Mouse (Mus musculus): ENCODE measurements at regions not wholly inside any gene's neighbourhood (a gene's known extent, or its start where the extent isn't known, plus 50 kb on each side); places are given as distances from the start of the nearest gene placed in this dataset.
A peak's percentile ranks its signal among the peaks of the same experiment; 100 is the strongest.

DNA sequence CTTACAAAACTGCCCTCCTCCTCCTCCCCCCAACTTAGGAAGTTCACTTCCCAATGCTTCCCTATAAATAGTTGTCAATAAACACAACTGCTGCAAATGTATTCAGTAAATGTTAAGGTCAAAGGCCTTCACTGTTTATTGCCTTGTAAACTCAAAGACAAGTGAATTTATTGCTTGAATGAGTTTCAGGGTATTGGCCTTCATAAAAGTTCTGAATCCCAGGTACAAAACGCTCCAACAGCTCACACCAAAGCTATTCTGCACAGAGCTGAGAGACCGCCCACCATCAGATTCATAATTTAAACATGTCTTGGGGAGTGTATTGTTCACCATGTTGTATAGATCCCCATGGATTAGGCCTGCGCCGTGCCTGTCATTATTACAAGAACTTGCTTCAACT lies 53.9 kb upstream of the Cdkn3 start:
- Histone ChIP-seq H3K4me2 (ENCODE audit: low read depth, low read length) (no peak overlapping the region), H3K9ac (ENCODE audit: low read length) (no peak overlapping the region), H3K27me3 (ENCODE audit: control insufficient read depth, insufficient read depth, low read length) (no peaks in the 10 kb centered on the region), H3K27ac (ENCODE audit: low read length) (no peak overlapping the region), H3K4me1 (ENCODE audit: control insufficient read depth, insufficient read depth, low read length) (peaks cover 4% of the 10 kb centered on the region; the same call in 1 of the 2 replicates), H3K36me3 (ENCODE audit: control insufficient read depth, insufficient read depth) (no peaks in the 10 kb centered on the region), H3K9me3 (replicated peaks; ENCODE audit: control insufficient read depth, low read length) (no peaks in the 10 kb centered on the region), H3K4me3 (ENCODE audit: low read length) (no peak overlapping the region)
- no peak for ATAC-seq (replicated peaks; ENCODE audit: extremely low read depth, insufficient read depth, low FRiP score)
- WGBS: 89% methylated on average over 4 of the region's 4 CpGs

GRCm38 (mm10) chr14:46704316-46704751 lies 56.0 kb upstream of the Cdkn3 start:
- H3K4me2 ChIP-seq (ENCODE audit: low read depth, low read length): peak overlapping the region; percentile 54
- no peaks in the 10 kb centered on the region for H3K9me3 ChIP-seq (replicated peaks; ENCODE audit: control insufficient read depth, low read length)
- WGBS: 27% methylated on average over 9 of the region's 9 CpGs
- peaks cover 4% of the 10 kb centered on the region; the same call in 1 of the 2 replicates for H3K4me1 ChIP-seq (ENCODE audit: control insufficient read depth, insufficient read depth, low read length)
- H3K4me3 ChIP-seq (ENCODE audit: low read length): peak overlapping the region; percentile 31
- no peak for ATAC-seq (replicated peaks; ENCODE audit: extremely low read depth, insufficient read depth, low FRiP score)
- H3K36me3 ChIP-seq (ENCODE audit: control insufficient read depth, insufficient read depth): no peaks in the 10 kb centered on the region
- no peak overlapping the region for H3K27ac ChIP-seq (ENCODE audit: low read length)
- H3K27me3 ChIP-seq (ENCODE audit: control insufficient read depth, insufficient read depth, low read length): no peaks in the 10 kb centered on the region
- peak overlapping the region; percentile 23; the same call in 1 of the 2 replicates for H3K9ac ChIP-seq (ENCODE audit: low read length)

GRCm38 (mm10) chr14:46702669-46703435 lies 57.5 kb upstream of the Cdkn3 start:
- H3K4me1 ChIP-seq (ENCODE audit: control insufficient read depth, insufficient read depth, low read length): peaks cover 4% of the 10 kb centered on the region; the same call in 1 of the 2 replicates
- no peak overlapping the region for H3K9ac ChIP-seq (ENCODE audit: low read length)
- H3K4me2 ChIP-seq (ENCODE audit: low read depth, low read length): no peak overlapping the region
- no peaks in the 10 kb centered on the region for H3K27me3 ChIP-seq (ENCODE audit: control insufficient read depth, insufficient read depth, low read length)
- ATAC-seq (replicated peaks; ENCODE audit: extremely low read depth, insufficient read depth, low FRiP score): no peak
- no peaks in the 10 kb centered on the region for H3K36me3 ChIP-seq (ENCODE audit: control insufficient read depth, insufficient read depth)
- H3K27ac ChIP-seq (ENCODE audit: low read length): no peak overlapping the region
- 34% methylated on average over 17 of the region's 17 CpGs for WGBS
- no peak overlapping the region for H3K4me3 ChIP-seq (ENCODE audit: low read length)
- no peaks in the 10 kb centered on the region for H3K9me3 ChIP-seq (replicated peaks; ENCODE audit: control insufficient read depth, low read length)

DNA sequence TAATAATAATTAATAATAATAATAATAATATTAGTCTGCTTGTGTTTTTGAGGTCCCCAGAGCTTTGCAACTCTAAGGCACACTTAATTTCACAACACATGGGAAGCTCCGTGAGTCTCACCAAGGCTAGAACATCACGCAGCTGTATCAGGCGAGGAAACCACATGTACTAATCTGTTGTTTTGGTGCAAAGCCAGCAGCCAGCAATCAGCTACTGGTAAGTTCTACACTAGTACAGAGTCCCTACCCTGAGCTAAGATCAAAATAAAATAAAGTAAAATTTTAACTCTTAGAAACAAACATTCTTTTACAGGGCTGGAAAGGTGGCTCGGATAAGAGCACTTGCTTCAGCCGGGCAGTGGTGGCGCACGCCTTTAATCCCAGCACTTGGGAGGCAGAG lies 67.8 kb upstream of the Cdkn3 start:
- Histone ChIP-seq H3K4me2 (ENCODE audit: low read depth, low read length) (no peak overlapping the region), H3K27me3 (ENCODE audit: control insufficient read depth, insufficient read depth, low read length) (no peaks in the 10 kb centered on the region), H3K36me3 (ENCODE audit: control insufficient read depth, insufficient read depth) (no peaks in the 10 kb centered on the region), H3K4me1 (ENCODE audit: control insufficient read depth, insufficient read depth, low read length) (no peaks in the 10 kb centered on the region), H3K9me3 (replicated peaks; ENCODE audit: control insufficient read depth, low read length) (no peaks in the 10 kb centered on the region), H3K9ac (ENCODE audit: low read length) (no peak overlapping the region), H3K27ac (ENCODE audit: low read length) (no peak overlapping the region), H3K4me3 (ENCODE audit: low read length) (no peak overlapping the region)
- WGBS: 90% methylated on average over 7 of the region's 7 CpGs
- no peak for ATAC-seq (replicated peaks; ENCODE audit: extremely low read depth, insufficient read depth, low FRiP score)

GRCm38 (mm10) chr14:46692067-46692466 lies 68.3 kb upstream of the Cdkn3 start:
- H3K9me3 ChIP-seq (replicated peaks; ENCODE audit: control insufficient read depth, low read length): no peaks in the 10 kb centered on the region
- no peaks in the 10 kb centered on the region for H3K4me1 ChIP-seq (ENCODE audit: control insufficient read depth, insufficient read depth, low read length)
- no peak overlapping the region for H3K4me2 ChIP-seq (ENCODE audit: low read depth, low read length)
- H3K36me3 ChIP-seq (ENCODE audit: control insufficient read depth, insufficient read depth): no peaks in the 10 kb centered on the region
- no peak overlapping the region for H3K4me3 ChIP-seq (ENCODE audit: low read length)
- H3K27me3 ChIP-seq (ENCODE audit: control insufficient read depth, insufficient read depth, low read length): no peaks in the 10 kb centered on the region
- ATAC-seq (replicated peaks; ENCODE audit: extremely low read depth, insufficient read depth, low FRiP score): no peak
- H3K9ac ChIP-seq (ENCODE audit: low read length): no peak overlapping the region
- H3K27ac ChIP-seq (ENCODE audit: low read length): no peak overlapping the region
- WGBS: 79% methylated on average over 2 of the region's 2 CpGs

- no peaks in the 10 kb centered on the region for H3K9me3 ChIP-seq (replicated peaks; ENCODE audit: control insufficient read depth, low read length)
- H3K27me3 ChIP-seq (ENCODE audit: control insufficient read depth, insufficient read depth, low read length): no peaks in the 10 kb centered on the region
- no peaks in the 10 kb centered on the region for H3K4me1 ChIP-seq (ENCODE audit: control insufficient read depth, insufficient read depth, low read length)
- no peaks in the 10 kb centered on the region for H3K36me3 ChIP-seq (ENCODE audit: control insufficient read depth, insufficient read depth)
- no peak overlapping the region for H3K4me2 ChIP-seq (ENCODE audit: low read depth, low read length)
- no peak overlapping the region for H3K27ac ChIP-seq (ENCODE audit: low read length)
- no peak overlapping the region for H3K4me3 ChIP-seq (ENCODE audit: low read length)
- no peak for ATAC-seq (replicated peaks; ENCODE audit: extremely low read depth, insufficient read depth, low FRiP score)
- 75% methylated on average over 6 of the region's 6 CpGs for WGBS
- no peak overlapping the region for H3K9ac ChIP-seq (ENCODE audit: low read length)
Measured at GRCm38 (mm10) chr14:46682728-46683127, 77.6 kb upstream of the Cdkn3 start.

DNA sequence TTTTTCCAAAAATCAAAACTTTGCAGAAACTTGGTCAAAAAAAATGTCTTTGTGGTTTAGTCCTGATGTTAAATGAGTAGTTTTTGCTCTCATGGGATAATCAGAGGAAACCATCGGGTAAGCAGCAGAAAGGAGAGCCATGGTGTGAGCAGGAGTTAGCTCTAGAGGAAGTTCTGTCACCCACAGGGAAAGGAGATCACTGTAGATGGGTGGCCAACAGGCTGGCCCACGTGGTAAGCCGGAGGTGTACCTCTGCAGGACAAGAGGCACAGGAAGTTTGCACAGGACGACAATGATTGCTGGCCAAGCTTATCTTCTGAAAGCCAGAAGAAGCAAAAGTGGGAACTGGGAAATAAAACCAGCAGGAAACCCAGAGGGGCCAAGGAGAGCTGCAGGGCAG lies 81.4 kb upstream of the Cdkn3 start:
- Histone ChIP-seq H3K4me2 (ENCODE audit: low read depth, low read length) (no peak overlapping the region), H3K9ac (ENCODE audit: low read length) (no peak overlapping the region), H3K36me3 (ENCODE audit: control insufficient read depth, insufficient read depth) (no peaks in the 10 kb centered on the region), H3K4me1 (ENCODE audit: control insufficient read depth, insufficient read depth, low read length) (peaks cover 4% of the 10 kb centered on the region), H3K4me3 (ENCODE audit: low read length) (no peak overlapping the region), H3K9me3 (replicated peaks; ENCODE audit: control insufficient read depth, low read length) (no peaks in the 10 kb centered on the region), H3K27me3 (ENCODE audit: control insufficient read depth, insufficient read depth, low read length) (no peaks in the 10 kb centered on the region), H3K27ac (ENCODE audit: low read length) (no peak overlapping the region)
- ATAC-seq (replicated peaks; ENCODE audit: extremely low read depth, insufficient read depth, low FRiP score): no peak
- 45% methylated on average over 4 of the region's 4 CpGs for WGBS

- Histone ChIP-seq H3K36me3 (ENCODE audit: control insufficient read depth, insufficient read depth) (no peaks in the 10 kb centered on the region), H3K4me2 (ENCODE audit: low read depth, low read length) (no peak overlapping the region), H3K27ac (ENCODE audit: low read length) (no peak overlapping the region), H3K4me1 (ENCODE audit: control insufficient read depth, insufficient read depth, low read length) (peaks cover 9% of the 10 kb centered on the region), H3K9me3 (replicated peaks; ENCODE audit: control insufficient read depth, low read length) (0 out of 2 replicates have a peak, but pooled peaks cover 5% of the 10 kb centered on the region), H3K27me3 (ENCODE audit: control insufficient read depth, insufficient read depth, low read length) (no peaks in the 10 kb centered on the region), H3K4me3 (ENCODE audit: low read length) (no peak overlapping the region), H3K9ac (ENCODE audit: low read length) (no peak overlapping the region)
- no peak for ATAC-seq (replicated peaks; ENCODE audit: extremely low read depth, insufficient read depth, low FRiP score)
- WGBS: 89% methylated on average over 9 of the region's 9 CpGs
Measured at GRCm38 (mm10) chr14:46671482-46672225, 88.7 kb upstream of the Cdkn3 start.

- H3K27ac ChIP-seq (ENCODE audit: low read length): no peak overlapping the region
- H3K4me2 ChIP-seq (ENCODE audit: low read depth, low read length): no peak overlapping the region
- H3K4me3 ChIP-seq (ENCODE audit: low read length): no peak overlapping the region
- ATAC-seq (replicated peaks; ENCODE audit: extremely low read depth, insufficient read depth, low FRiP score): no peak
- H3K27me3 ChIP-seq (ENCODE audit: control insufficient read depth, insufficient read depth, low read length): no peaks in the 10 kb centered on the region
- peaks cover 9% of the 10 kb centered on the region for H3K4me1 ChIP-seq (ENCODE audit: control insufficient read depth, insufficient read depth, low read length)
- 84% methylated on average over 2 of the region's 2 CpGs for WGBS
- 0 out of 2 replicates have a peak, but pooled peaks cover 5% of the 10 kb centered on the region for H3K9me3 ChIP-seq (replicated peaks; ENCODE audit: control insufficient read depth, low read length)
- H3K9ac ChIP-seq (ENCODE audit: low read length): no peak overlapping the region
- H3K36me3 ChIP-seq (ENCODE audit: control insufficient read depth, insufficient read depth): no peaks in the 10 kb centered on the region
Measured at GRCm38 (mm10) chr14:46671062-46671461, 89.3 kb upstream of the Cdkn3 start.

Data from heart, embryonic 16.5 days (tissue).